Mouse (Mus musculus) kidney, adult 2 months (tissue): Measurements from ENCODE around the gene Ubqlnl. TPM values are rescaled to one million over a fixed set of nuclear protein-coding genes. Genes with fewer than 3 reads are reported as not detected.

ENCODE experiments used
- DNase-seq: peaks from one replicate; pipeline ENCODE4 v3.0.0; 2021
- H3K27ac ChIP-seq: fragments of 200-500 bp; 2 replicates; pipeline ENCODE4 v1.5.1; 2012; ENCODE audit warnings: low read depth, low read length, control low read depth, inconsistent platforms; ENCODE audit not compliant: insufficient read depth
- H3K27me3 ChIP-seq: fragments of 200-500 bp; replicated peaks from 2 replicates; pipeline ENCODE4 v1.6.1; 2012; ENCODE audit warnings: mild to moderate bottlenecking, moderate library complexity, low read length, inconsistent platforms; ENCODE audit not compliant: control insufficient read depth, insufficient read depth
- H3K36me3 ChIP-seq: fragments of 200-500 bp; 2 replicates; pipeline ENCODE4 v1.6.1; 2012; ENCODE audit warnings: mild to moderate bottlenecking, moderate library complexity, low read length, inconsistent platforms; ENCODE audit not compliant: control insufficient read depth, insufficient read depth
- H3K4me1 ChIP-seq: fragments of 200-500 bp; 2 replicates; pipeline ENCODE4 v1.6.1; 2011; ENCODE audit warnings: low read length; ENCODE audit not compliant: control insufficient read depth, insufficient read depth
- H3K4me3 ChIP-seq: fragments of 200-500 bp; 2 replicates; pipeline ENCODE4 v1.5.1; 2011; ENCODE audit warnings: mild to moderate bottlenecking, low read depth, low read length, control low read depth; ENCODE audit not compliant: insufficient read depth
- CTCF ChIP-seq: fragments of 200-500 bp; conservative IDR thresholded peaks from 2 replicates; pipeline ENCODE4 v1.5.1; 2011; ENCODE audit warnings: low read depth, mild to moderate bottlenecking, control low read depth, low read length, moderate library complexity, mixed read lengths; ENCODE audit not compliant: insufficient read depth, insufficient read length
- POLR2A ChIP-seq: fragments of 200-500 bp; IDR thresholded peaks from one replicate; pipeline ENCODE4 v1.6.1; 2011; ENCODE audit warnings: low read depth, low read length, control low read depth
- WGBS: fragments of 180-500 bp; shearing (Covaris S2); methylation state at CpG from one replicate; pipeline ENCODE4 v1.1.7; 2018; 5-methylcytosine and 5-hydroxymethylcytosine counted together
- polyA plus RNA-seq: library from polyadenylated mRNA; depleted of rRNA; stranded (reverse); fragments of >200 nt; gene quantifications from 2 replicates; pipeline ENCODE4 v1.2.3, GENCODE M21; 2012

Gene Ubqlnl
- polyA plus RNA-seq, 1 experiment = not detected

DNA sequence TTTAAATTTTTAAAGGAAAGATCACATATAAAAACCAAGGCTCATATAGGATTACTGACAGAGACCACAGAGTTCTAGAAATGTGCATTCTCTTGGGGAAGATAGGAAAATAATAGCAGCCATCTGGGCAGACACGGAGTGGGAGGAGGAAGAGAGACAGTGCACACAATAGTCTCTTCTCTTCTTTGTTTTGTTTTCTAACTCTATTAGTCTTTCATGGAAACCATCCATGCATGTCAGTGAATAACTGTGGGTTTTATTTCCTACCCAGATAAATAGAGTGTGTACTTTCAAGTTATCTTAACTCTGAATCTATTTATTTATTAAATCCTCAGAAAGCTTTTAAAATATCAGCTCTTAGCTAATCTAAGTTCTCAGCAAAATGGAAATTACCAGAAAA, 24.7 kb upstream of the Ubqlnl start:
- no peak for DNase-seq
- WGBS = 47% methylated on average over 1 of the region's 1 CpGs
- no peaks in the 10 kb centered on the region for H3K4me1 ChIP-seq
- H3K4me3 ChIP-seq = no peak overlapping the region
- TF ChIP-seq CTCF (no peak), POLR2A (no peak)
- H3K36me3 ChIP-seq = no peaks in the 10 kb centered on the region
- no peaks in the 10 kb centered on the region for H3K27me3 ChIP-seq
- H3K27ac ChIP-seq = no peak overlapping the region

DNA sequence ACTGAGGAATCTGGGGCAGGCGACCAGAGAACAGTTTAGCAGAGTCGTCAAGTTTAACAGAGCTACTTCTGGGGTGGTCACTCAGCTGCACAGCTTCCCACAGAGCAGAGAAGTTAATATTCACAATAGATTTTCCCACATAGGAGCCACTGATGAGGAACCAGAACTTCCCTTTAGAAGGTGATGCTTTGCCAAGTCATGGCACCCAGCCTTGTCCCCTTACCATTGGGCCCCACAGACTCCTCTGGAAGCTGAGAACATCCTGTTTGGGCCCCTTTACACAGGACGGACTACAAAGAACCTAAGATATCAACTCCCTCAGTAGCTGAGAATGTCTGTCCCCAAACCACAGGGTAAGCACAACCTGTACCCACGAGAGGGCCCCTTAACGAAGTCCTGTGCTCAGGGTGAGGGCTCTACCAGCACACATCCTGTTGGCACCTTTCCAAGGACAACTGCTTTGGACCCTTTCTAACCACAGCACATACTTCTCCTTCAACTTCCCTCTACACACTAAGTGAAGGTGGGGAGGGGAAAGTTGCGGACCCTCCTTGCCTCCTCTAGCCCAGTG, 19.4 kb upstream of the Ubqlnl start:
- no peaks in the 10 kb centered on the region for H3K36me3 ChIP-seq
- H3K4me1 ChIP-seq = no peaks in the 10 kb centered on the region
- no peak overlapping the region for H3K4me3 ChIP-seq
- no peak for DNase-seq
- WGBS = 50% methylated on average over 6 of the region's 6 CpGs
- TF ChIP-seq POLR2A = no peak
- TF ChIP-seq CTCF = no peak
- H3K27ac ChIP-seq = no peak overlapping the region
- no peaks in the 10 kb centered on the region for H3K27me3 ChIP-seq

DNA sequence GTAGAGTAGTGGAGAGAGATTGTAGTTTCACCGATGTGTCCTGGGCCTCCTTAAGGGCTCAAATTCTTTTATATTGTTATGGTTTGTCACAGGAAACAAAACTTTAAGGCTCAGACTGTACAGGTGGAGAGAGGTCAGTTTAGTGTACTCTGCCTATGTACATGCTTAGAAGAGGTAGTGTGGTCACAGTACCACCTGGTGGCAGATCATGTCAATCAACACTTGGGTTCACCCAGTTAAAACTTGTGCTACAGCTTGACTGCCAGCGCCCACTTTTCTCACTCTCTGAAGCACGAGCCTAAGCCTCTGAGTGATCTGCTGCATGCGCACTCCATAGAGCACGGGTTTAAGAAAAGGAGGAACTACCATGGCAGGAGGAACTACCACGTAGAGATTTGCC, 16.7 kb upstream of the Ubqlnl start:
- Histone ChIP-seq H3K4me1 (no peaks in the 10 kb centered on the region), H3K4me3 (no peak overlapping the region), H3K27me3 (no peaks in the 10 kb centered on the region), H3K27ac (no peak overlapping the region), H3K36me3 (no peaks in the 10 kb centered on the region)
- 79% methylated on average over 6 of the region's 6 CpGs for WGBS
- TF ChIP-seq POLR2A (no peak), CTCF (no peak)
- DNase-seq = no peak

DNA sequence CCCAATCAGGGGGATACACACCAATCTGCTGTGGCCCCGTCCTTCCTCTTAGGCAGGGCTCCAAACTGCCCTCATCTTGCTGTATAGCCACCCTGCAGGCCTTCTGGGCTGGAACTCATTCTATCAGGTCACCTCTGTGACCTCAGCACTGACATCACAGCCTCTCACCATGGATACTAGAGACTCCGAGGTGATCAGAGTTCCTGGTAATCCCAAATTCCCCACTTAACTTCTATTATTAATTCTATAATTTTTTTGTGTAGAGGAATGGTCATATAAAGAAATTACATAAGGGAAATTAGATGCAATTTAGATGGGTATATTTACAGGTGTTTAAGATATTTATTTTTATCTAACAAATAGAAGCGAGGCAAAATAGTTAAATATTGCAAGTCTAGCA, 7.2 kb downstream of the Ubqlnl start, which contains the start of gene Ubqln3:
Ubqln3 (minus strand) TSS at position 101 of the 400 bp plus-strand sequence.
- no peak for DNase-seq
- WGBS = 70% methylated on average over 3 of the region's 3 CpGs
- no peak for TF ChIP-seq POLR2A
- no peak for TF ChIP-seq CTCF
- Histone ChIP-seq H3K4me3 (no peak within 1 kb of the TSS), H3K27ac (no peak within 1 kb of the TSS), H3K27me3 (no peaks in the 10 kb centered on the region), H3K4me1 (no peaks in the 10 kb centered on the region), H3K36me3 (no peaks in the 10 kb centered on the region)

DNA sequence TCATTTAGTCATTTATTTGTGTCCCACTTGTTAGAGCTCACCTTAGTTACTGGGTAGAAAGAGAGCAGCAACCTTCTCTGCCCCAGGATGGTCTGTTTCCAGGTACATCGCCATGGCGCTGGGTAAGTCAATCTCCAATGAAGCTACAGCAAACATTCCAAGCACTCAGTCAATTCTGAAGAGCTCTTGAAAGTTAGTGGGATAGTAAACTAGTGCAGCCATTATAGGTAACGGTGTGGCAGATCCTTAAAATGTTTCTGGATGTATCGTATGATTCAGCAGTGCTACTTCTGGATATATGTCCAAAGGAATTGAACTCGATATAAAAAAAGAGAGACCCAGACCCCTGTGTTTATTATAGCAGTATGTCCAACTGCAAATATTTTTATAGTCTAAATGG, 13.1 kb downstream of the Ubqlnl start, which contains the start of gene Olfr643:
Olfr643 (minus strand) TSS at position 101 of the 400 bp plus-strand sequence.
- 86% methylated on average over 5 of the region's 5 CpGs for WGBS
- H3K36me3 ChIP-seq = no peaks in the 10 kb centered on the region
- DNase-seq = no peak
- H3K4me3 ChIP-seq = no peak within 1 kb of the TSS
- TF ChIP-seq CTCF (no peak), POLR2A (no peak)
- no peaks in the 10 kb centered on the region for H3K27me3 ChIP-seq
- no peak within 1 kb of the TSS for H3K27ac ChIP-seq
- no peaks in the 10 kb centered on the region for H3K4me1 ChIP-seq

DNA sequence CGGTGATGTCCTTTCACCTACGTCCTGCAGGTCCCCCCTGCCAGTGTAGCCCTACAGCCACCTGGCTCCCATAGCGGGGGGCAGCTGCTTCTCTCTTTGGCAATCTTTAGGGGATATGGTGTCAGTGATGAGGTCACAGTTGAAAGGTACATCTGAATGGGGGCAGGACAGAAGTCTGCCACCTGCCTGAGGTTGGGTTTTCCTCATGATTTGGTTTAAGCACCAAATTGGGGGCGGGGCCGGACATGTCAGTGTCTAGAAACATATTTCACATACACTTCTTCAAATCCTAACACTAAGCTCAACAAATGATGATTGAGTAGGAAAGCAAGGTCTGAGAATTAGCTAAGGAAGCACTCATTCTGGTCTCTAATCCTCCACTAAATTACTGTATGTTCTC, 20.6 kb downstream of the Ubqlnl start, which contains the start of gene Ubqln5:
Ubqln5 (minus strand) TSS at position 101 of the 400 bp plus-strand sequence.
- Histone ChIP-seq H3K4me3 (no peak within 1 kb of the TSS), H3K27ac (no peak within 1 kb of the TSS), H3K36me3 (no peaks in the 10 kb centered on the region), H3K4me1 (no peaks in the 10 kb centered on the region), H3K27me3 (no peaks in the 10 kb centered on the region)
- DNase-seq = no peak
- WGBS = 87% methylated on average over 5 of the region's 5 CpGs
- TF ChIP-seq CTCF (no peak), POLR2A (no peak)

DNA sequence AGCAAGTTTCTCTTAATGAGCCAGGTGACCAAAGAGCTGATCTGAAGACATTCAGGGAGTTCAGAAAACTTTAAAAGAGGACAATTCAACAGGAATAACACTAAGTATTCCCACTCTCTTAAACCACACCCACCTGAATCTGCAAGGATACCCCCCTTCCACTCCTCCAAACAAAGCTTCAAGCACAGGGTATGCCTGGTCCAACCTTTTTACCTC, 45.7 kb downstream of the Ubqlnl start, which contains the start of gene Olfr646:
Olfr646 (plus strand) TSS at position 117 of the 216 bp plus-strand sequence.
- Histone ChIP-seq H3K27ac (no peak within 1 kb of the TSS), H3K4me3 (no peak within 1 kb of the TSS), H3K27me3 (no peaks in the 10 kb centered on the region), H3K36me3 (no peaks in the 10 kb centered on the region), H3K4me1 (no peaks in the 10 kb centered on the region)
- DNase-seq = no peak
- TF ChIP-seq POLR2A = no peak
- TF ChIP-seq CTCF = no peak
